Mouse (Mus musculus) monocyte, adult 2 months (primary cell): ENCODE data around the gene Filip1.

ENCODE experiments used
- DNase-seq, 2 experiments: peaks; one replicate each; pipeline ENCODE4 v3.0.0; 2022; ENCODE audit warnings: low spot score in 2 of 2, low read depth in 1 of 2

Filip1 gene

DNA sequence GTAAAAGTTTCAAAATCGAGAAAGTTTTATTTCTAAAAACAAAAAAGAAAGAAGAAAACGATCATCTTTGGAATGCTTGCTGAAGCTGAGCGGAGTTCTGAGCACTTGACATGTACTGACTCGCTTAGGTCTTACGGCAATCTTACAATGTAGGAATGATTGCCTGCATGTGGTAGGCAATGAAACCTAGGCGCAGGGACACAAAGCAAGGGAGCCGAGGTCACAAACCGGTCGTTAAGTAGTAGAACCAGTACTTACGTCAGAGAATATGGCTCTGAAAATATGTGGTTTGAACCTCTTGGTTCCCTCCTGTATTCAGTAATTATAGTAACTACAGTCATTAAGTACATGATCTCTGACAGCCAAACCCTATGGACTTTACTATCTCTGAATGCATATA lies 29.4 kb downstream of the Filip1 start:
- no peak for DNase-seq

- DNase-seq, result no peak
Measured at GRCm38 (mm10) chr9:79979274-79979673, 33.4 kb downstream of the Filip1 start.

- DNase-seq, result no peak
Measured at GRCm38 (mm10) chr9:79978228-79979024, 34.2 kb downstream of the Filip1 start.

- no peak for DNase-seq
Measured at GRCm38 (mm10) chr9:79977549-79977971, 35.1 kb downstream of the Filip1 start.

DNA sequence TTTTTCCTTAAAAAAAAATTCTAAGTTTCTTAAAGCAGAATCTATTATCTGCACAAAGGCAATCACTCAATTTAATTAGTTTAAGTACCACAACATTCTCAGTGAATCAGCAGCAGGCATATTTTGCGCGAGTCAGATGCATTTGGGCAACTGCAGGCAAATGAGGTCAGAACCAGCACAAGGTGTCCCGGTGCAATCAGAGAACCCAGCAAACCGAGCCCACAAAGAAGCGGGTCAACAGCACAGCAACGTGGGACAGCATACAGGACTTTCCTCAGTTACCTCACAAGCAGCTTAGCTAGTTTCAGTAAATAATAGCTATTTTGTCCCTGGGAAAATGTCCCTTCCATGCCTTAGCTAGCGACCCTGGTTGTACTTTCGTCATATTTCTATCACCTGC lies 35.9 kb downstream of the Filip1 start:
- DNase-seq, result no peak

DNA sequence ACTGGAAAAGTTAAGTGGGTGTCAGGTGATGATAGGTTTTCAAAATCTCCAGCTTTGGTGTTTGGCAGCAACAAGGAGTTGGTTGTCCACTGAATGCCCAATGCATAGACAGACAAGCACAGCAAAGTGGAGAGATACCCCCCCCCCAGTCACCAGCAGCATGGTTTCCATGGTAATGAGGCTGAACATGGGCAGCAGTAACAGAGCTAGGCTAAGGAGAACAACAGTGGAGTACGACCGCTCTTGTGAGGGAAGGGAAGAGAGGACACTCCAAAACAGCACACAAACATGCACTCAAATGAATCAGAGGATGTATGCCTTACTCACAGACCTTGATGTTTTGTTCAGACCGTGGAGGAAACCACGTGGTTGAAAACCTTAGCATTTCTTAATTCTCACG lies 37.5 kb downstream of the Filip1 start:
- no peak for DNase-seq

DNA sequence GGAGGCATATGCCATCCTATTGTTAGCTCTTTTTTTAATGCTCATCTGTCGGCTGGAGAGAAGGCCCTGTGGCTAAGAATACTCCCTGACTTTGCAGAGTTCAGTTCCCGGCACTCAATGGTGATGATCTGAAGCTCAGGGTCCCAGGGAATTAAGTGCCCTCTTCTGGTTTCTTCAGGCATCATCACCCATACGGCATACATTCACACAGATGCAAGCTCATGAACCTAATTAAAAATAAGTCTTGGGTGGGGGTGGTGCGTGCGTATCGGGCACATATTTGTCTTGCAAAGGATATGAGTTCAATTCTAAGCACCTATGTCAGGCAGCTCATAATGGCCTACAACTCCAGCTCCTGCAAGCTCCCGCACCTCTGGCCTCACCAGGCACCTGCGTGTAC lies 39.1 kb downstream of the Filip1 start:
- no peak for DNase-seq

DNA sequence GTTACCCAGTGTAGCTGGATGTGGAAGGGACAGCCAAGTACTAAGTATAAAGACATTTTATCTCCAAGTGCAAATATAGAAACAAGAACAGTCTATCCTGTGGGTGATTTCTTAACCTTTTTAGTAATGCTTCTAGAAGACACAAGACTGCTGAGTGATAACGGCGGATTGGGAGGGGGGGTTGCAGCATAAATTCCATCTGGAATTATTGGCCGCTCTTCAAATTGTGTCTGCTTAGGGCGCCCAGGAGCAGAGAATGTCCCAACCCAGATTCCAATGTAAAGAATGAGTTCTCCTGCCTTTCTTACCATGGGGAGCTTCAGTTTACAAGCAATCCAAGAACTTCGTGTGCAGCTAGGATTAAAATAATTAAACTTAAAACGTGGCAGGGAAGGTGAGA lies 39.9 kb downstream of the Filip1 start:
- no peak for DNase-seq

DNA sequence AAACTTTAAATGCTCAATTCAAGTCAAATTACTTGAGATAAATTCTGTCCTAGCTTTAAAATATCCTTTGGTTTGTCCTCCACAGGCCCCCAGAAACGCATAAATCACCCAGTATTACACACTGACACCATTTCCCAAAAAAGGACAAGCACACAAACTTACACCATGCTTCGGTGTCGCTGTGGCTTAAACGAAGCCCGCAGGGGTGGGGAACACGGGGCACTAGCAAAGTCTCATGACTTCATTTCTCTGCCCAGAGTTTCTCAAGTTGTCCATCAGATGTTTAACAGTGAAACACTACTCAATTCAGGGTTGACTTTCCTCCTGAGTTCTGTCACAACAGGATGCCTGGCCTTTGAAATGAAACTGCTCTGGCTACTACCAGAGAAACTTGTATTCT lies 41.0 kb downstream of the Filip1 start:
- DNase-seq, result no peak

DNA sequence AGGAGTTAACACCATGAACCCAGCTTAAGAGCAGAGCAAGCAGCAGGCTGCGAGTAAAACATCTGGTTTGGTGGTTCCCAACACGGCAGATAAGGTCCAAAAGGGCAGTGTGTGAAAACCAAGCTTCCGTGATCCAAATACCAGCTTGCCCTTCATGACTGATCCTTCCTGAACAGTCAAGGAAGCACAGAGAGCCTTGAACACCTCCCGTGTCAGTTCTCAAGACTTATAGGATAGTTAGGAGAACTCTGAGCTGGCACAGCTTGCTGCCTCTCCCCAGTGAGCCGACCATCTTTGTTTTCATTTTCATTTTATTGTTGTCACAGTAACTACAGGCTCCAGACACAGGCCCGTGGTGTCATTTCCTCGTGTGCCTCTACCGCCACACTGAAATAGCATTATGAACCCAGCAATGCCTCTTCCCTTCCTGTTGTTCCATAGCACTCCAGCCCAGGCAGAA lies 42.0 kb downstream of the Filip1 start:
- DNase-seq, result no peak

DNA sequence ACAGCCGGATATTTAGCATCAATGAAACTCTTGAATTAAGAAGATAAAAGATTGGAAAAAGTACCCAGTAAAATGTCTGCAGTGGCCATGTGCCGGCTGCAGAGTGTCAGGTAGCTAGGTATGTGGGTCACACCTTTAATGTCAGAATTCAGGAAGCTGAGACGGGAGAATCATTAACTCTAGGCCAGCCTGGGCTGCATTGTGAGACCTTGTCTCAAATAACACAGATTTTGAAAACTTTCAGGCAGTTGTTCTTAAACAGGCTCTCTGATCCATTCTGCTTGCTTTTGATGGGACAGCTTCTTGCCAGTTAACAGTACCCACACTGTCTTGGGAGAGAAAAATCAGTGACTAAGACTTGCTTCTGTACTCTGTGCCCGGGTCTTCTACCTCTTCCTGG lies 43.1 kb downstream of the Filip1 start:
- no peak for DNase-seq

- DNase-seq, result no peak
Measured at GRCm38 (mm10) chr9:79966711-79967487, 45.8 kb downstream of the Filip1 start.

DNA sequence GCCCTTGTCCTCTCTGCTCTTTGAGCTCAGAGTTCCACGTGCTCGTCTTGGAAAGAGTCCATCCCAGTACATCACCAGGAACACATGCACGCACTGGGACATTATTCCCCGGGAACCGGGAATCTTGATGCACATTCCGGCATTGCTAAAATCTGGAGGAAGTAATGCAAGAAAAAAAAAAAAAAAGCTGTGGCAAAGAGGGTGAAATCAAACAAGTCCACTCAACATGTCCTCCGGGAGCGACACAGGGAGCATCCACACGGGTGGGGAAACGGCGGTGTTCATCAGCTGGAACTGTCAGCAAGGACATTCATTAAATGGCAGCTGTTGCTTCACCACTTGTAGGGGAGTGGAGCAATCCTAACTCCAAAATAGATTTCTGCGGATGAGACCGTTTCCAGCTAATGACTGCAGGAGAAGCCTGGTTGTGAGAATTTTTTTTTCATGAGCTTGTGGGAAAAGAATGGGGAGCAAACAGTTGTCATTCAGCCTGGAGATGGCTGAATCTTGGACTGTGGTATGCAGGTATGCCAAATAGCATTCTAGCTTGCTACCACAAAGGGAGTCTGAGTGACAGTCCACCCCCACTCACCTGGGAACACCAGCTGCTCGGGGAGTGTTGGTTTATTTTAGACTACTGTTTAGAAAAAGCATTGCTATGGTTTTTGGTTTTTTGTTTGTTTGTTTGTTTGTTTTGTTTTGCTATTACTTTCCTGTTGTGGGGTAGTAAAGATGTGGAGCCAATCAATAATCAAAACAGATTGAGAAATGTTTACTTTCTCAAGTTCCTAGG lies 46.9 kb downstream of the Filip1 start:
- DNase-seq, result no peak

DNA sequence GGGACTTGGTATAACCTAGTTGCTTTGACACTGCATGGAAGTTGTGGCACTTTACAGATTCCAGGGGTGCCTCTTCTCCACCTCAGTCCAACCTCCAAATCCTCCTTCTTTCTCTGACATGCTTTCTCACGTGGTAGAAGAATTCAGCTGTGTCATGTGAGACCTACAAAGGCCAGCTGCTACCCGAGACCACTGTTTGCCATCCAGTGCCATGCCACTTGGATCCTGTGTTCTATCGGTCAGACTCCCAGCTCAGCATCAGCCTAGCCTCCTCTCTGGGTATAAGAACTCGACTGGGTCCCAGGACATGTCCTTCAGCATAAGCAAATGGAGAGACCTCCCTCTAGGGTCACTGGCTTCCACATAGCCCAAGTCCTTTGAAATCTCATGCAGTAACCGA lies 47.6 kb downstream of the Filip1 start:
- no peak for DNase-seq

GRCm38 (mm10) chr9:79961630-79962285 lies 50.9 kb downstream of the Filip1 start:
- no peak for DNase-seq

- no peak for DNase-seq
Measured at GRCm38 (mm10) chr9:79960453-79960852, 52.2 kb downstream of the Filip1 start.

DNA sequence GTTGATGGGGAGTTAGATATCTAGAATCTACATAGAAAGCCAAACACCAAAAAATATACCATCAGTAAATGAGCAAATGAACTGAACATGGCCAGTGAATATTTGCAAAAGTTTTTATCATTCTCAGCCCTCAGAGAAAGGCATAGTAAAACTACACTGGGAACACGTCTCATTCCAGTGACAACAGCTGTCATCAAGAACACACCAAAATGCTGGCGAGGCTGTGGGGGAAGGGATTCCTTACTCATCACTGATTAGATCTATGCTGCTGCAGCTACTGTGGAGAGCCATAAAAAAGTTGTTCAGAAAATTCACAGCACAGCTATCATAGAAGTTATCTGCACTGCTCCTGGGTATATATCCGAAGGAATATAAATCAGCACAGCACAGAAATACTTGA lies 54.3 kb downstream of the Filip1 start:
- DNase-seq, result no peak

DNA sequence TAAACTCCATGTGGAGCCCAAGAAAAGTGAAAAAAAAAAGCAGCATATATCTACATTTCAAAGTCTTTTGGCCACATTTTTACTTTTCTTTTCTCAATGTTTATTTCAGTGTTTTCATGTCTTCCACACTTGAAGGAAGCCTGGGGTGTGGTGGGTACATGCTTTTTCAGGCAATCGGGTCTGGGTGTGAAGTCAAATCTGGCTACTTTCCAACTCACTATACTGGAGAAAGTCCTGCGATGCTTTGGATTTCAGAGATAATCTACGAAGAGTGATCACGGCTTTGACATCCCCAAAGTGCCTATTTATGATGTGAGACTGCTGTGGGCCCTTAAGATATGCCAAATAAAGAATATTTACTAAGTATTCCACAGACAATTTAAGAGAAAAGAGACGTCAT lies 57.7 kb downstream of the Filip1 start:
- no peak for DNase-seq

DNA sequence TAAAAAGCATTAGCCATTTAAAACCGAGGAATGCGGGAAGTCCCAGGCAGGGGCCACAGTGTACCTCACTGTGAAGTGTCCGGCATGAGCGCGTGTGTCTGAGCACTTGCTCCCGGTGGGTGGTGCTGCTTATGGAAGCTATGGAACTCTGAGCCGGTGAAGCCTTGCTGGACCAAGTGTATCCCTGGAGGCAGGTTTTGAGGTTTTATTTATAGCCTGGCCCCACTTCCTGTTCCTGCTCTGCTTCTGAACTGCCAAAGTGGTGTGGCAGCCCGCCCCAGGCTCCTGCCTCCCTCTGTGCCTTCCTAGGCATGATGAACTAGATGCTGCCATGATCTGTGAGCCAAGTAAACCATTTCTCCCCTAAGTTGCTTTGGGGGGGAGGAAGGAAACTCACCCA lies 60.7 kb downstream of the Filip1 start:
- no peak for DNase-seq

- no peak for DNase-seq
Measured at GRCm38 (mm10) chr9:79951339-79951738, 61.3 kb downstream of the Filip1 start.

DNA sequence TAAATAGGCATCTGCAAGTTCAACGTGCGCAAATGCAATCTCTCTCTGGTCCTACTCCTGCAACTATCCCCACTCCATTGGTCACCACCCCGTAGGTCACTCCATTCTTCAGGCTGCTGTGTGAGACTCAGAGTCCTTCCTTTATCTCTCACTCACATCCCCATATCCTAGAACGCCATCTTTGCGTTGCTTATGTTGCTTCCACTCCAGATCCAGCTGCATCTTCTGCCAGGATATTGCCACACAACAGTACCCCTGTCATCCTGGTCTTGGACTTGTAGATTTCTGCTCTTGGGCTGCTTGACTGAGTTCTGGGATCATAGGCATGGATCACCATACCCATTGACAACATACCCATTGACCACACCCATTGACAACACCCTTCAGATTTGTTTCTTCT lies 62.0 kb downstream of the Filip1 start:
- no peak for DNase-seq
